Mouse (Mus musculus) liver, embryonic 14.5 days (tissue): Measurements from ENCODE around the gene Dnajb1.

Experiments used
- CTCF ChIP-seq: IDR thresholded peaks from 2 replicates; pipeline ENCODE4 v1.5.1; 2016; ENCODE audit warnings: antibody characterized with exemption, low read depth, control low read depth
- EP300 ChIP-seq: IDR thresholded peaks from 2 replicates; pipeline ENCODE4 v1.6.1; 2016; ENCODE audit warnings: antibody characterized with exemption, low read depth

DNA sequence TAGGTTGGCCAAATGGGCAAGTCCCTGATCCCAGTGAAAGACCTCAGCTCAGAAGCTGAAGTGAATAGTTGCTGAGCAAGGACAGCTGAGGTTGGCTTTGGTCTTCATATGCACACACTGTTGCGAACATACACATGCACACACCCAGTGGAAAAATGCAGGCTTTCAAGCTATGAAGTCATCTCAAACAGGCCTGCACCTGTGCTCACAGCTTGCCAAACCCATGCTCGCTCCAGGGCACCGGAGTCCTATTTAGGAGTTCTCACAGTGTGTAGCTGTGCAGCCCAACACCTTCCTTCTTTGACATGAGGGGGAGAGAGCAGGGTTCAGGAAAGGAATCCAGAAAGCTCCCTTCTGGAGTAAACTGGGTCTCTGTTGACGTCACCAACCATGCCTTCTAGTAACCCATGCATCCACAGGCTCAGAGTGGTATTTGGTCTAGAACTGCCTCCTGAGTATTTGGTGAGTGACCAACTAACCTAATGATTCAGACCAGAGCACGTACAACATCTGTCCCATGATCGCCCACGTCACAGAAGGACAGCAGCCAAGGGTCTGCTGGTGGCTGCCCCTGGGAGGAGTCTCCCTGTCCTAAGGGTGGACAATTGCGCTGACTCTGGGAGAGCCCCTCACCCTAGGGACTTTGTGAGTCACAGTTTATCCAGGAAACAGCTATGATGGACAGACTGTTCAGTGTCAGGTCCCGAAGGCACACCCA is 11.7 kb downstream of the Dnajb1 start:
- no peak for TF ChIP-seq CTCF
- no peak for TF ChIP-seq EP300
